Mouse (Mus musculus) megakaryocyte, embryonic 14.5 days (primary cell): ENCODE data around the gene Bud23. TPM values are rescaled to one million over a fixed set of nuclear protein-coding genes. Genes with fewer than 3 reads are reported as not detected.
"Not testable (repeated sequence)": the region's sequence is repeated elsewhere in the genome, so short reads cannot be mapped to it uniquely, and the experiment has no call there.

Source experiments
- H3K27me3 ChIP-seq: replicated peaks from 2 replicates; pipeline ENCODE3; 2012; ENCODE audit warnings: inconsistent platforms
- H3K36me3 ChIP-seq: replicated peaks from 2 replicates; pipeline ENCODE3; 2012; ENCODE audit warnings: low read length, inconsistent platforms, mixed read lengths
- H3K4me1 ChIP-seq: 2 replicates; pipeline ENCODE4 v1.6.1; 2012; ENCODE audit warnings: inconsistent platforms
- H3K4me3 ChIP-seq: replicated peaks from 2 replicates; pipeline ENCODE3; 2012; ENCODE audit warnings: moderate library complexity, mild to moderate bottlenecking, inconsistent platforms
- H3K9me3 ChIP-seq: 2 replicates; pipeline ENCODE4 v1.6.1; 2012; ENCODE audit warnings: inconsistent platforms
- FLI1 ChIP-seq: IDR thresholded peaks from 2 replicates; pipeline ENCODE4 v1.6.1; 2012; ENCODE audit warnings: low read length, inconsistent platforms, mixed read lengths
- GATA1 ChIP-seq: IDR thresholded peaks from 3 replicates; pipeline ENCODE4 v1.6.1; 2012; ENCODE audit warnings: mixed read lengths, low read length, inconsistent platforms, borderline replicate concordance
- polyA plus RNA-seq: library from polyadenylated mRNA; stranded (reverse); fragments of >175 nt; gene quantifications from 2 replicates; pipeline ENCODE4 v1.2.3, GENCODE M21; 2012; ENCODE audit warnings: low replicate concordance; ENCODE audit not compliant: insufficient read depth

The Bud23 gene
- polyA plus RNA-seq, 1 experiment = 146 TPM

- no peak overlapping the region for H3K4me3 ChIP-seq
- peaks cover 6% of the 10 kb centered on the region; the same call in 1 of the 2 replicates for H3K9me3 ChIP-seq
- no peak for TF ChIP-seq GATA1
- TF ChIP-seq FLI1 = no peak
- no peaks in the 10 kb centered on the region for H3K36me3 ChIP-seq
- H3K4me1 ChIP-seq = peaks cover 21% of the 10 kb centered on the region
- peaks cover 52% of the 10 kb centered on the region for H3K27me3 ChIP-seq
Measured at GRCm38 (mm10) chr5:135073349-135074150, 8.8 kb upstream of the Bud23 start.

GRCm38 (mm10) chr5:135072720-135073119 is 8.0 kb upstream of the Bud23 start:
- TF ChIP-seq FLI1 (no peak), GATA1 (no peak)
- Histone ChIP-seq H3K27me3 (peaks cover 48% of the 10 kb centered on the region), H3K9me3 (peaks cover 10% of the 10 kb centered on the region; the same call in 1 of the 2 replicates), H3K36me3 (peaks cover 8% of the 10 kb centered on the region), H3K4me3 (no peak overlapping the region), H3K4me1 (peaks cover 15% of the 10 kb centered on the region)

GRCm38 (mm10) chr5:135072061-135072460 is 7.3 kb upstream of the Bud23 start:
- H3K36me3 ChIP-seq = peaks cover 14% of the 10 kb centered on the region

GRCm38 (mm10) chr5:135070448-135070847 is 5.7 kb upstream of the Bud23 start:
- TF ChIP-seq GATA1 (no peak), FLI1 (no peak)
- H3K4me1 ChIP-seq = peaks cover 21% of the 10 kb centered on the region
- H3K36me3 ChIP-seq = peaks cover 27% of the 10 kb centered on the region
- no peak overlapping the region for H3K4me3 ChIP-seq
- peaks cover 33% of the 10 kb centered on the region for H3K27me3 ChIP-seq
- peaks cover 10% of the 10 kb centered on the region; the same call in 1 of the 2 replicates for H3K9me3 ChIP-seq

More at GRCm38 (mm10) chr5:135072061-135072460, 7.3 kb upstream of the Bud23 start:
- Histone ChIP-seq H3K4me1 (peaks cover 8% of the 10 kb centered on the region), H3K27me3 (peaks cover 43% of the 10 kb centered on the region), H3K9me3 (peaks cover 10% of the 10 kb centered on the region; the same call in 1 of the 2 replicates), H3K4me3 (no peak overlapping the region)
- TF ChIP-seq FLI1 (no peak), GATA1 (no peak)

GRCm38 (mm10) chr5:135066008-135066407 is 1.2 kb upstream of the Bud23 start:
- Histone ChIP-seq H3K4me1 (peaks cover 45% of the 10 kb centered on the region), H3K36me3 (peaks cover 42% of the 10 kb centered on the region), H3K27me3 (peaks cover 5% of the 10 kb centered on the region), H3K4me3 (no peak overlapping the region), H3K9me3 (peaks cover 9% of the 10 kb centered on the region; the same call in 1 of the 2 replicates)
- TF ChIP-seq FLI1 (no peak), GATA1 (no peak)

GRCm38 (mm10) chr5:135064382-135064766 is 385 bp downstream of the Bud23 start:
- Histone ChIP-seq H3K4me1 (peaks cover 39% of the 10 kb centered on the region), H3K36me3 (peaks cover 58% of the 10 kb centered on the region)

GRCm38 (mm10) chr5:135063629-135064381 is 954 bp downstream of the Bud23 start, which contains the start of gene Dnajc30:
Gene Dnajc30, plus strand, starts transcription at chr5:135064202.
- TF ChIP-seq FLI1 (no peak), GATA1 (no peak)
- 0 out of 2 replicates have a peak, but pooled peaks cover 4% of the 10 kb centered on the region for H3K9me3 ChIP-seq
- peaks cover 64% of the 10 kb centered on the region for H3K36me3 ChIP-seq
- H3K27me3 ChIP-seq = no peaks in the 10 kb centered on the region
- H3K4me1 ChIP-seq = peaks cover 39% of the 10 kb centered on the region
- peak within 1 kb of the TSS; percentile 96 for H3K4me3 ChIP-seq

More at GRCm38 (mm10) chr5:135064382-135064766, 385 bp downstream of the Bud23 start:
- Histone ChIP-seq H3K27me3 (no peaks in the 10 kb centered on the region), H3K4me3 (peak overlapping the region; percentile 96), H3K9me3 (0 out of 2 replicates have a peak, but pooled peaks cover 4% of the 10 kb centered on the region)
- TF ChIP-seq GATA1 (no peak), FLI1 (no peak)

- Histone ChIP-seq H3K9me3 (no peaks in the 10 kb centered on the region), H3K4me3 (no peak overlapping the region), H3K27me3 (peaks cover 4% of the 10 kb centered on the region), H3K36me3 (peaks cover 65% of the 10 kb centered on the region), H3K4me1 (no peaks in the 10 kb centered on the region; the same call in 1 of the 2 replicates)
- no peak for TF ChIP-seq FLI1
- no peak for TF ChIP-seq GATA1
Measured at GRCm38 (mm10) chr5:135053356-135053755, 11.4 kb downstream of the Bud23 start.

- H3K4me1 ChIP-seq, H3K4me3 ChIP-seq, H3K9me3 ChIP-seq: not testable (repeated sequence)
- Histone ChIP-seq H3K27me3 (peaks cover 12% of the 10 kb centered on the region), H3K36me3 (peaks cover 25% of the 10 kb centered on the region)
Measured at GRCm38 (mm10) chr5:135049268-135049667, 15.5 kb downstream of the Bud23 start.
